Comparison of ENCODE assay signal across 22 mouse cellular contexts in the genomic region with DNA sequence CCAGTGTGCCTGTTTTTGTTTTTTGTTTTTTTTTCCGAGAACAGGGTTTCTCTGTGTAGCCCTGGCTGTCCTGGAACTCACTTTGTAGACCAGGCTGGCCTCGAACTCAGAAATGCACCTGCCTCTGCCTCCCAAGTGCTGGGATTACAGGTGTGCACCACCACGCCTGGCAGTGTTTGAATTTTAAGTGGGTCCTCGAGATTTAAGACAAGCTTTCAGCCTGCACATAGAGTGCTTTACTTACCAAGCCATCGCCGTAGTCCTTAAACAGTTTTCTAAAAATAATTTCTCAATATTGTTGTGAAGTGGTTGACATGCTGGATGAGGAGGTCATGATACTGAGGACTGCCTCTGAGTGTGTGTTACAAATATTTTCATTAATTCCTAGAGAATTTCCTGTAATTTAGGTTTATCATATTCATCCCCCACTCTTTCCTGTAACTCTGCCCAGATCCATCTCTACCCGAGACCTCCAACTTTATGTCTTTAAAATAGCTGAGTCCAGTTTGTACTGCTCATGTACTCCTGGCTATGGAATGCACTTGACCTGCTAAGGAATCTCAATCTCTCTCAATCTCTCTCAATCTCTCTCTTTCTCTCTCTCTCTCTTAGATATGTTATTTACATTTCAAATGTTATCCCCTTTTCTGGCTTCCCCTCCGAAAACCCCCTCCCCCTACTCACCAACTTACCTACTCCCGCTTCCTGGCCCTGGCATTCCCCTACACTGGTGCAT. TPM values are rescaled to one million over a fixed set of nuclear protein-coding genes. Genes with fewer than 3 reads are reported as not detected.
DNase-seq lines count a peak whose midpoint lies in the region; ATAC-seq and TF ChIP-seq lines count a peak whose summit lies in the region.
"Had no signal": no experiment of that assay in that cellular context is flagged by ENCODE, and none has a peak within 500 bp of the region (broad histone marks: within the 10 kb centered on the region; RNA-seq: fewer than 3 reads in every experiment).

No protein-coding gene starts in this region.

- H3K4me1 ChIP-seq in lung, embryonic 16.5 days (replicated peaks; ENCODE audit: control insufficient read depth, insufficient read depth, low read length), result no peaks in the 10 kb centered on the region
- H3K4me1 ChIP-seq in lung, postnatal 0 days (ENCODE audit: insufficient read depth, low read depth, low read length), result no peaks in the 10 kb centered on the region
- H3K4me1 ChIP-seq: forebrain, embryonic 10.5 days; forebrain, embryonic 13.5 days; heart, embryonic 10.5 days; hindbrain, embryonic 12.5 days; hindbrain, embryonic 15.5 days had no signal

- peak; percentile 56 for TF ChIP-seq EP300 in lung, postnatal 0 days (IDR thresholded peaks at IDR 0.05)

- H3K4me3 ChIP-seq in lung, embryonic 16.5 days (ENCODE audit: low read length), result no peak overlapping the region
- no peak overlapping the region for H3K4me3 ChIP-seq in lung, postnatal 0 days (ENCODE audit: low read depth, low read length)
- no peak overlapping the region for H3K4me3 ChIP-seq in left cerebral cortex, adult 2 months
- H3K4me3 ChIP-seq: forebrain, embryonic 10.5 days; forebrain, embryonic 13.5 days; heart, adult 2 months; heart, embryonic 10.5 days; heart, embryonic 13.5 days; hindbrain, embryonic 12.5 days; hindbrain, embryonic 15.5 days had no signal

- peak; percentile 61 for ATAC-seq in lung, embryonic 16.5 days (ENCODE audit: low read depth)
- peak; percentile 76 for ATAC-seq in lung, postnatal 0 days
- ATAC-seq: CD4-positive, CD25-positive, alpha-beta regulatory T cell, adult 4 months; forebrain, embryonic 13.5 days; forebrain, embryonic 16.5 days had no signal

- H3K9me3 ChIP-seq in lung, embryonic 16.5 days (ENCODE audit: control insufficient read depth, low read length), result no peaks in the 10 kb centered on the region
- no peaks in the 10 kb centered on the region for H3K9me3 ChIP-seq in lung, postnatal 0 days (ENCODE audit: low read length)
- H3K9me3 ChIP-seq: forebrain, embryonic 10.5 days; forebrain, embryonic 13.5 days; heart, embryonic 10.5 days; heart, embryonic 13.5 days; hindbrain, embryonic 12.5 days; hindbrain, embryonic 15.5 days had no signal

- no peak overlapping the region for H3K27ac ChIP-seq in lung, embryonic 16.5 days (ENCODE audit: low read length)
- H3K27ac ChIP-seq in lung, postnatal 0 days (ENCODE audit: low read length), result 0 out of 2 replicates have a peak overlapping the region, but pooled peaks have one; percentile 14
- H3K27ac ChIP-seq in left cerebral cortex, adult 2 months, result no peak overlapping the region
- H3K27ac ChIP-seq: forebrain, embryonic 10.5 days; forebrain, embryonic 13.5 days; heart, adult 2 months; heart, embryonic 10.5 days; heart, embryonic 13.5 days; hindbrain, embryonic 12.5 days; hindbrain, embryonic 15.5 days had no signal

- WGBS in lung, embryonic 16.5 days, result 65% methylated on average over 9 of the region's 9 CpGs
- 61% methylated on average over 9 of the region's 9 CpGs for whole genome bisulfite sequencing in lung, postnatal 0 days

- intact Hi-C loops in left cerebral cortex, postnatal 4 days (cut with DNase I), result no loop called here
- intact Hi-C loops in left cerebral cortex, adult 2 months (cut with DNase I), result no loop called here

- no peaks in the 10 kb centered on the region for H3K27me3 ChIP-seq in lung, embryonic 16.5 days (ENCODE audit: control insufficient read depth, insufficient read depth, low read depth, low read length)
- no peaks in the 10 kb centered on the region for H3K27me3 ChIP-seq in lung, postnatal 0 days (replicated peaks; ENCODE audit: insufficient read depth, low read length)
- H3K27me3 ChIP-seq: forebrain, embryonic 13.5 days; heart, embryonic 13.5 days; hindbrain, embryonic 12.5 days; hindbrain, embryonic 15.5 days had no signal

- no peak for DNase-seq in lung, postnatal 10 days
- peak; percentile 71 for DNase-seq in lung, postnatal 0 days (ENCODE audit: low spot score)
- DNase-seq in lung, postnatal 25 days (ENCODE audit: low spot score), result peak; percentile 67
- DNase-seq in left cerebral cortex, postnatal 4 days, result no peak
- DNase-seq in left cerebral cortex, adult 2 months (ENCODE audit: extremely low spot score in 1 of 2, low spot score in 2 of 2), result no peak
- DNase-seq: adrenal gland, adult 8-10 months; adrenal gland, postnatal 25 days; cerebellum, adult 18-20 months; cerebellum, adult 9-10 months; cerebellum, postnatal 14 days; gastrocnemius, postnatal 10 days; gastrocnemius, postnatal 36 days; heart, adult 2 months had no signal

- H3K36me3 ChIP-seq in lung, embryonic 16.5 days (ENCODE audit: control insufficient read depth, insufficient read depth, low read length), result peaks cover 5% of the 10 kb centered on the region
- no peaks in the 10 kb centered on the region for H3K36me3 ChIP-seq in lung, postnatal 0 days (ENCODE audit: insufficient read depth, low read length)

- H3K4me2 ChIP-seq in lung, embryonic 16.5 days (ENCODE audit: low read depth, low read length), result no peak overlapping the region
- H3K4me2 ChIP-seq in lung, postnatal 0 days (replicated peaks; ENCODE audit: low read depth, low read length), result no peak overlapping the region
- H3K4me2 ChIP-seq: forebrain, embryonic 13.5 days; heart, embryonic 13.5 days; hindbrain, embryonic 12.5 days; hindbrain, embryonic 15.5 days had no signal

- no peak overlapping the region for H3K9ac ChIP-seq in lung, embryonic 16.5 days (ENCODE audit: low read length)
- H3K9ac ChIP-seq in lung, postnatal 0 days (replicated peaks; ENCODE audit: low read depth), result no peak overlapping the region
- H3K9ac ChIP-seq: forebrain, embryonic 13.5 days; heart, embryonic 13.5 days; hindbrain, embryonic 12.5 days; hindbrain, embryonic 15.5 days had no signal

- TF ChIP-seq CTCF in lung, postnatal 0 days (IDR thresholded peaks at IDR 0.05), result no peak
- TF ChIP-seq CTCF in left cerebral cortex, adult 2 months (IDR thresholded peaks at IDR 0.05), result no peak

RNA-seq across cellular contexts. Expression of a gene that starts 21.1 kb away (rescaled TPM):
- 42.6 and 46.9 TPM in 2 replicates for polyA plus RNA-seq in lung, embryonic 16.5 days (2015; fragmentation: Nextera tagmentation; extraction: Ambion mirVana)
- 41.9 and 44.1 TPM in 2 replicates for polyA plus RNA-seq in lung, postnatal 0 days (2015; fragmentation: Nextera tagmentation; extraction: Ambion mirVana)
- total RNA-seq in left cerebral cortex, postnatal 4 days (2021), result 10 to 100 TPM; 33.5 to 43.3 TPM
- 10 to 100 TPM; 47.7 to 49.0 TPM for total RNA-seq in left cerebral cortex, adult 2 months (2021)

RNA-seq across cellular contexts. Expression of a gene that starts 55.2 kb away (rescaled TPM):
- 68.1 and 70.1 TPM in 2 replicates for polyA plus RNA-seq in lung, embryonic 16.5 days (2015; fragmentation: Nextera tagmentation; extraction: Ambion mirVana)
- polyA plus RNA-seq in lung, postnatal 0 days (2015; fragmentation: Nextera tagmentation; extraction: Ambion mirVana), result 41.3 and 48.1 TPM in 2 replicates
- total RNA-seq in left cerebral cortex, postnatal 4 days (2021), result 10 to 100 TPM; 56.7 to 57.5 TPM
- 10 to 100 TPM; 39.9 to 42.4 TPM for total RNA-seq in left cerebral cortex, adult 2 months (2021)

Comparison
In these comparisons a context has a peak if more than half of its experiments do, and no peak if none do; other contexts are left out.
1. DNase-seq: peak in lung, postnatal 0 days (single experiment) and lung, postnatal 25 days (single experiment); none in lung, postnatal 10 days (single experiment), left cerebral cortex, postnatal 4 days (single experiment) and left cerebral cortex, adult 2 months (0 of 2).